Mouse (Mus musculus) cortical plate, adult 2 months (tissue): ENCODE results near the gene Fam24a.

ENCODE experiments used
- CTCF ChIP-seq: fragments of 200-500 bp; IDR thresholded peaks from 2 replicates; pipeline ENCODE4 v1.5.1; 2011; ENCODE audit warnings: mild to moderate bottlenecking, control low read depth, low read length; ENCODE audit not compliant: insufficient read depth; ENCODE audit errors: extremely low read depth
- POLR2A ChIP-seq: fragments of 200-500 bp; IDR thresholded peaks from 2 replicates; pipeline ENCODE4 v1.6.1; 2011; ENCODE audit warnings: mild to moderate bottlenecking, low read length, control low read depth; ENCODE audit not compliant: insufficient read depth; ENCODE audit errors: extremely low read depth

DNA sequence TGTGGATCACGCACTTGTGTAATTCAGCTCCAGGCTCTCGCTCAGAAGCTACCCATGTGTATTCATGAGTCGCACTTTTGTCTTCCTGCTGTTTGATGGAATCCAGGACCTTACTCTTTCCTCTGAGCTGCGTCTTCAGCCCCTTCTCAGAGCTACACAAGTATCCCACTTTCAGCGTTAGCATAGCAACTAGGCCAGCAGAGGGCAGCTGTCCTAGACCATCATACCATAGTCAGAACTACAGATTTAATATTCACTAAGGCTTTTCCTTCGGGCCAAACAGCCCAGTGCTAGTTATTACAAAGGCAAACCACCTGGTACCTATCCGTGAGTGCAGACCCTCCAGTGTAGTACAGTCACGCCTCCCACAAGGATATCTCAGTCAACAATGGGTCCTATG, 36.5 kb upstream of the Fam24a start:
- no peak for TF ChIP-seq POLR2A
- no peak for TF ChIP-seq CTCF
